23 mouse cellular contexts compared by ENCODE assay signal in the genomic region with DNA sequence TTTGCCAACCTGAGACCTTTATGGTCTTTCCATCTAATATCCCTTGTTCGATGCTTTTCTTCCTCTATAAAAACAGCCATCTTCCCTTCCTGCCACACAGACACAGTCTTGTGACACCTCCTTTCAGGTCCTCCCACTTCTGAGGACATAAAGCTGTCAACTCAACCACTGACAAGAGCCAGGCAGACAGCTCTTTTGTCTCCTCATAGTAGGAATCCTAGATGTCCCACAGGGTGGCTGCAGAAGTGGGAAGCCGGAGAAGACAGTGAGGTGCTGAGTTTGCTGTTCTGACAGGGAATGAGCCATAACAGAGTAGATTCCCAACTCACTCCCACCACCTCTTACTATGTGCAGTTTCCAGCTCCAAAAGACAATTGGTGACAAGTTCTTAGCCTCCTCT.
DNase-seq lines count a peak whose midpoint lies in the region; ATAC-seq lines count a peak whose summit lies in the region.
"Had no signal": no experiment of that assay in that cellular context is flagged by ENCODE, and none has a peak within 500 bp of the region (broad histone marks: within the 10 kb centered on the region; RNA-seq: fewer than 3 reads in every experiment).

No protein-coding gene starts in this region.

- no peak overlapping the region for H3K27ac ChIP-seq in kidney, embryonic 14.5 days (ENCODE audit: low read depth, low read length)
- H3K27ac ChIP-seq: embryonic facial prominence, embryonic 15.5 days; forebrain, embryonic 10.5 days; gastrocnemius, adult 2 months; hindbrain, embryonic 10.5 days; hindbrain, embryonic 14.5 days had no signal

- peak; percentile 94 for ATAC-seq in kidney, embryonic 14.5 days (ENCODE audit: low FRiP score, low TSS enrichment)
- ATAC-seq: CD4-positive, CD25-positive, alpha-beta regulatory T cell, adult 4 months; forebrain, embryonic 14.5 days had no signal

- no peaks in the 10 kb centered on the region for H3K36me3 ChIP-seq in kidney, embryonic 14.5 days (ENCODE audit: control insufficient read depth, insufficient read depth, low read length)
- H3K36me3 ChIP-seq: embryonic facial prominence, embryonic 15.5 days; forebrain, embryonic 10.5 days; G1E; heart, embryonic 12.5 days; hindbrain, embryonic 10.5 days had no signal

- WGBS in kidney, embryonic 14.5 days: 6% methylated on average over 2 of the region's 2 CpGs

- DNase-seq in embryo, embryonic 10 days (ENCODE audit: low spot score): peak; percentile 35
- no peak for DNase-seq in embryo, embryonic 9.5 days (ENCODE audit: extremely low spot score)
- DNase-seq in kidney, postnatal 14 days: no peak
- DNase-seq in kidney, postnatal 10 days: peak; percentile 13
- DNase-seq in kidney, adult 18-20 months: no peak
- peak; percentile 57 for DNase-seq in MN1 (ENCODE audit: low spot score)
- DNase-seq: adrenal gland, postnatal 10 days; B cell, adult 2 months; cerebellum, adult 11 months; cerebellum, adult 8-10 months; cerebellum, postnatal 14 days; gastrocnemius, adult 2 months; gastrocnemius, postnatal 25 days had no signal

- no peaks in the 10 kb centered on the region for H3K4me1 ChIP-seq in kidney, embryonic 14.5 days (ENCODE audit: control insufficient read depth, insufficient read depth, low read length)
- H3K4me1 ChIP-seq: heart, embryonic 12.5 days had no signal

- no peak overlapping the region for H3K4me2 ChIP-seq in kidney, embryonic 14.5 days (replicated peaks; ENCODE audit: low read depth, low read length)
- H3K4me2 ChIP-seq: embryonic facial prominence, embryonic 15.5 days; heart, embryonic 12.5 days; hindbrain, embryonic 14.5 days had no signal

- no peak overlapping the region for H3K4me3 ChIP-seq in kidney, embryonic 14.5 days (ENCODE audit: low read length)
- H3K4me3 ChIP-seq: embryonic facial prominence, embryonic 15.5 days; erythroblast, embryonic 14.5 days; forebrain, embryonic 10.5 days; gastrocnemius, adult 2 months; heart, embryonic 12.5 days; hindbrain, embryonic 10.5 days had no signal

- no peak overlapping the region for H3K9ac ChIP-seq in kidney, embryonic 14.5 days (ENCODE audit: low read depth, low read length)
- H3K9ac ChIP-seq: embryonic facial prominence, embryonic 15.5 days; heart, embryonic 12.5 days; hindbrain, embryonic 14.5 days had no signal

- no peaks in the 10 kb centered on the region; the same call in 1 of the 2 replicates for H3K9me3 ChIP-seq in kidney, embryonic 14.5 days (ENCODE audit: control insufficient read depth, low read length)
- H3K9me3 ChIP-seq: embryonic facial prominence, embryonic 15.5 days had no signal

- no peaks in the 10 kb centered on the region for H3K27me3 ChIP-seq in kidney, embryonic 14.5 days (ENCODE audit: control insufficient read depth, insufficient read depth, low read length)
- H3K27me3 ChIP-seq: embryonic facial prominence, embryonic 15.5 days; heart, embryonic 12.5 days had no signal

Comparison
In these comparisons a context has a peak if more than half of its experiments do, and no peak if none do; other contexts are left out.
1. DNase-seq: peak in embryo, embryonic 10 days (single experiment), kidney, postnatal 10 days (single experiment) and MN1 (single experiment); none in embryo, embryonic 9.5 days (single experiment), kidney, postnatal 14 days (single experiment) and kidney, adult 18-20 months (single experiment).